Mouse (Mus musculus) effector memory CD4-positive, alpha-beta T cell, adult 5 months (primary cell): ENCODE data around the gene 4833427G06Rik. TPM values are rescaled to one million over a fixed set of nuclear protein-coding genes. Genes with fewer than 3 reads are reported as not detected.

Source experiments
- polyA plus RNA-seq: library from polyadenylated mRNA; unstranded; fragments of 100-300 nt; shearing (Covaris generic); gene quantifications from one replicate; pipeline ENCODE4 v1.2.1, GENCODE M21; 2017

4833427G06Rik gene
- not detected for polyA plus RNA-seq

DNA sequence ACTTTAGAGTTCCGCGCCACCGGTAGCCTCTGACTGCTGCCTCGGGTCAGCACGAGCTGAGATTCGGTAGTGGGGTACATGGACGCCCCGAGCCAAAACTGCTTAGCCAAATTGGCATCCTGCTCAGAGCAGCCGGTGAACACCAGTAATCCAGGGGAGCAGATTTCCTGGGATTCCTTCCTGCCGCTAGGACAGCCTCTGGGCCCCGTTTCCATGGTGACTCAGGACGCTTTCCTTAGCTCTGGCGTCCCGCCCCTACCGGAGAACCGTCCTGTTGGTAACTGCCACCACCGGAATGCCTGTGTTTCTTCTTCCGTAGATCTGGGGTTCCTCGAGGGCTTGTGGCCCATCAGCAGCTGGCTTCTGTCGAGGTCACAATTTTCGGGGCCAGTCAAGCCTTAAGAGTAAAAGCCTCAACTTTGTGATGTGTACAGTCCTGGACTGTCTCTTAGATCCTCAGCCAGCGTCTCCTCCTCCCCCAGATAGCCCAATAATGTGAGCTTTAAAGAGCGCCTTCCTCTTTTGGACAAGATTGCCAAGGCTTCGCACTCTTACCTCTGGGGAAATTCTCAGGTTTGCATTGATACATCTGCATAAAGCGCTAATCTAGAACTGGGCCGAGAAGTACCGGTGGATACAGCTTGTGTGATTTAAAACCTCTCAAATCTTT is at the start of gene 4833427G06Rik:
Gene 4833427G06Rik, minus strand, starts transcription at position 323 of the 670 bp plus-strand sequence.

DNA sequence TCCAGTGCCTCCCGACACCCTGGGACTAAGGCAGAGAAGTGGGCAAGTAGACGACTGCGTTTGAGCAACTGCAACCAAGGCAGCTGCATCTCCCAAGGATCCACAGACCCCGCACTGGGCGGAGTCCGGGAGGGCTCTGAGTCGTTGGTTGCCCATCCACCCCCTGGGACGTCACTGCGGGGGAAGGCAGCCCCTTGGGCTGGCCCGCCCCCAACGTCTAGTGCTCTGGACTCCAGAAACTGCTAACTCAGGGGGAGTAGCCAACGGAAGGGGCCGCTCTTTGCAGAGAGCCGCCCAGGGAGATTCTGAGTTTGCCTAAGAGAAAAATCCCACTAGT is 24.9 kb downstream of the 4833427G06Rik start, which contains the start of gene Layn:
Gene Layn, minus strand, starts transcription at position 116 of the 337 bp plus-strand sequence.

DNA sequence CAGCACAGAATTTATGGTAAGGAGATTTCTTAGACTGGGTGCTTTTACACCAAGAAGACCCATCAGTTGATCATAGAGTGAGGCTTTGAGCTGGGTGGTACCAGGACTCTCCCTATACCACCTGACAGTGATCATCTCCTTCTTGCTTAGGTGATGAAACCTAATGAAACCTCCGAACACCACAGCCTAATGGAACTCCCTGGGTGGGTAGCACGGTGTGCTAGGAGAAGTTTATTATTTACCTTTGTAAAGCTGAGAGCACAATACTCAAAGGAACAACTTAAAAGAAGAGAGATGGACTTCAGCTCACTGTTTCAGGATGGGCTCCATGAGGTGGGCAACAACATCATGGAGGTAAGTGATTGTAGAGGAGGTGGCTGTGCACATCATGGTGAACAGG is 41.3 kb downstream of the 4833427G06Rik start, which contains the start of gene Btg4:
Gene Btg4, plus strand, starts transcription at position 301 of the 400 bp plus-strand sequence.

Other genes starting within 250 kb of the 4833427G06Rik start
- 64.1 TPM for gene Sik2, start 93.0 kb downstream of the 4833427G06Rik start, polyA plus RNA-seq
- not detected for gene Btg4, start 41.2 kb downstream of the 4833427G06Rik start, polyA plus RNA-seq
- not detected for gene Layn, start 25.0 kb downstream of the 4833427G06Rik start, polyA plus RNA-seq
- gene Gm32742, start 63.4 kb upstream of the 4833427G06Rik start, polyA plus RNA-seq, result not detected
- 13.0 TPM for gene Pou2af1, start 111.6 kb upstream of the 4833427G06Rik start, polyA plus RNA-seq
- not detected for gene Colca2, start 176.5 kb upstream of the 4833427G06Rik start, polyA plus RNA-seq
- gene 1810046K07Rik, start 226.8 kb upstream of the 4833427G06Rik start, polyA plus RNA-seq, result not detected